Mouse (Mus musculus): ENCODE data around the gene Olfr656. TPM values are rescaled to one million over a fixed set of nuclear protein-coding genes. Genes with fewer than 3 reads are reported as not detected.

Olfr656 gene
- 0.04 TPM for polyA plus RNA-seq (2014; fragmentation: Illumina TruSeq; extraction: RNeasy Lipid Tissue Mini Kit (QIAGEN cat#74804); ENCODE audit: low read depth, low replicate concordance)

DNA sequence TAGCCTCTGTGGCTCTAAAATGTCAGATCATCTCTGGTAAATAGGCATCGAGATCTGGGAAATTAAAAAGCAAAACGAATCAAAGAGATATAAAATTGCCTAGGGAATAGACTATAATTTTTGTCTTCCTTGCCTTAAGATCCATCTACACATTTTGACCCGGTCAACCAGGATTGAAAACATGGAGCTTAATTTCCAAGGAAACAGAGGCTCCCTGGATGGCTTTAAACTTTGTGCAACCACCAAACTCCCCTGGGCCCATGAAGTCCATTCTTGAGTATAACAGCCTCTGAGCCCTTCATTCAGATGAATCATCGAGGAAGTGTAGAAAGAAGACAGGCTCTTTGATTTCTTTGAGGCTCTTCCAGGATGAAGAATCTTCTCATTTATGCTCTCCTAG lies at the start of gene Olfr656:
Olfr656 (plus strand) TSS at position 301 of the 400 bp plus-strand sequence.

GRCm38 (mm10) chr7:104577014-104577413 lies 36.7 kb upstream of the Olfr656 start, which contains the start of gene Olfr653:
Gene Olfr653, plus strand, starts transcription at chr7:104577314.

DNA sequence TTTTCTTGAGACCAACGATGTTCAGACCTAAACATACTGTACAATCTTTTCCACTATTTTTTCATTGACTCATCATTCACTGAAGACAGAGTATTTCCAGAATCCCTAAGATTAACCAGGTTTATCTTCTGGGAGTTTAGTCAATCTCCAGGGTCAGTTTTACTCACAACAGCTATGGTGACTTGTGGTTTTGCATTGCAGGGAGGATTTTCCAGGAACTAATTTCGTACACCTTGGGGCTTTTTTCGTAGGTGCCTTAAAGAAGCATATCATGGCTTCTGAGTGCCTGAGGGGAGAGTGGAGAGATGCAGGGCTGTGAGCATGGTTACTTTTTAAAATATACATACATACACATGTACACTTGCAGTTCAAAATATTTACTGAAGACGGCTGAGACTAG lies 27.0 kb upstream of the Olfr656 start, which contains the start of gene Olfr654:
Olfr654 (plus strand) TSS at position 301 of the 400 bp plus-strand sequence.

DNA sequence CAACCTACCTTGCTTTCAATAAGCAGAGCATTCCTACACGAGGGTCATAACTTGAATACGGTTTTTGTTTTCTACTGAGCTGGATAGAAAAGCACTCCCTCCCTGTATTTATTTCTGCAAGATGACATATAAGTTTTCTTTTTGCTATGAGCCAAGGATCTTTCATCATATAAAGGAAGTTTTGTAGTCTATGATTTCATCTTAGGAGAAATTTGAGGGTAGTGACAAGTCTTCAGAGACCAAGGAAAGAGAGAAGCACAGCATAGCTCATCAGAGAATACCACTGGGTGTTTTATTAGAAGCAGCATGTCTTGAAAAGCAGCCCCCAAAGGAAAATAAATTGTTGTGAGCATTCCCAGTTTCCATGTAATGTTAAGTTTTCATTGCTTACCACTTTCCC lies 12.1 kb upstream of the Olfr656 start, which contains the start of gene Olfr655:
Olfr655 (minus strand) TSS at position 101 of the 400 bp plus-strand sequence.

DNA sequence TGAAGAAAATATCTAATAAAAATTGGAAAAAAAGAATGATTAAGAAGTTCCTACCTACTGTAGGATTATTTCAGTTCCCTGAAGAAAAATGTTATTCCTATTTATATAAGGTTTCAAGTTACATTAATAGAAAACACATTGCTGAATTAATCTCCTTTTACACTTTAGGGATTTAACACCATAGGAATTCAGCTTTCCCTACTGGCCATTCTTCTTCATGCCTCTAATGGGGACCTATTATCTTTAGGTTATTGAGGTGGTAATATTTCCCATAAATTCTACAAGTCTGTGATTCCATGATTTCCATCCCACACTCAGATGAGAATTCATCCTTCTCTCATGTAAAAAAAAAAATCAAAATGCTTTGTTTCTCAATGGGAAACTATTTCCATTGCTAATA lies 10.7 kb downstream of the Olfr656 start, which contains the start of gene Olfr657:
Olfr657 (plus strand) TSS at position 301 of the 400 bp plus-strand sequence.

GRCm38 (mm10) chr7:104646841-104647482 lies 33.2 kb downstream of the Olfr656 start, which contains the start of gene Olfr658:
Gene Olfr658, minus strand, starts transcription at chr7:104647305.

GRCm38 (mm10) chr7:104666453-104666852 lies 52.7 kb downstream of the Olfr656 start, which contains the start of gene Olfr659:
Gene Olfr659, plus strand, starts transcription at chr7:104666753.

Other genes starting within 250 kb of the Olfr656 start
- gene Trim30b, start 244.1 kb upstream of the Olfr656 start, polyA plus RNA-seq (2014; fragmentation: Illumina TruSeq; extraction: RNeasy Lipid Tissue Mini Kit (QIAGEN cat#74804); ENCODE audit: low read depth, low replicate concordance): 0.29 TPM
- not detected for gene Trim30c, start 213.1 kb upstream of the Olfr656 start, polyA plus RNA-seq (2014; fragmentation: Illumina TruSeq; extraction: RNeasy Lipid Tissue Mini Kit (QIAGEN cat#74804); ENCODE audit: low read depth, low replicate concordance)
- 2.4 TPM for gene Trim30a, start 148.8 kb upstream of the Olfr656 start, polyA plus RNA-seq (2014; fragmentation: Illumina TruSeq; extraction: RNeasy Lipid Tissue Mini Kit (QIAGEN cat#74804); ENCODE audit: low read depth, low replicate concordance)
- 4.0 TPM for gene Trim30d, start 106.1 kb upstream of the Olfr656 start, polyA plus RNA-seq (2014; fragmentation: Illumina TruSeq; extraction: RNeasy Lipid Tissue Mini Kit (QIAGEN cat#74804); ENCODE audit: low read depth, low replicate concordance)
- gene Olfr651, start 63.8 kb upstream of the Olfr656 start, polyA plus RNA-seq (2014; fragmentation: Illumina TruSeq; extraction: RNeasy Lipid Tissue Mini Kit (QIAGEN cat#74804); ENCODE audit: low read depth, low replicate concordance): not detected
- 0.20 TPM for gene Olfr652, start 53.1 kb upstream of the Olfr656 start, polyA plus RNA-seq (2014; fragmentation: Illumina TruSeq; extraction: RNeasy Lipid Tissue Mini Kit (QIAGEN cat#74804); ENCODE audit: low read depth, low replicate concordance)
- gene Olfr653, start 36.6 kb upstream of the Olfr656 start, polyA plus RNA-seq (2014; fragmentation: Illumina TruSeq; extraction: RNeasy Lipid Tissue Mini Kit (QIAGEN cat#74804); ENCODE audit: low read depth, low replicate concordance): 0.15 TPM
- gene Olfr654, start 26.9 kb upstream of the Olfr656 start, polyA plus RNA-seq (2014; fragmentation: Illumina TruSeq; extraction: RNeasy Lipid Tissue Mini Kit (QIAGEN cat#74804); ENCODE audit: low read depth, low replicate concordance): 1.2 TPM
- gene Olfr655, start 12.2 kb upstream of the Olfr656 start, polyA plus RNA-seq (2014; fragmentation: Illumina TruSeq; extraction: RNeasy Lipid Tissue Mini Kit (QIAGEN cat#74804); ENCODE audit: low read depth, low replicate concordance): not detected
- gene Olfr657, start 10.8 kb downstream of the Olfr656 start, polyA plus RNA-seq (2014; fragmentation: Illumina TruSeq; extraction: RNeasy Lipid Tissue Mini Kit (QIAGEN cat#74804); ENCODE audit: low read depth, low replicate concordance): not detected
- gene Olfr658, start 33.4 kb downstream of the Olfr656 start, polyA plus RNA-seq (2014; fragmentation: Illumina TruSeq; extraction: RNeasy Lipid Tissue Mini Kit (QIAGEN cat#74804); ENCODE audit: low read depth, low replicate concordance): not detected
- not detected for gene Olfr659, start 52.8 kb downstream of the Olfr656 start, polyA plus RNA-seq (2014; fragmentation: Illumina TruSeq; extraction: RNeasy Lipid Tissue Mini Kit (QIAGEN cat#74804); ENCODE audit: low read depth, low replicate concordance)
- not detected for gene Olfr661, start 72.5 kb downstream of the Olfr656 start, polyA plus RNA-seq (2014; fragmentation: Illumina TruSeq; extraction: RNeasy Lipid Tissue Mini Kit (QIAGEN cat#74804); ENCODE audit: low read depth, low replicate concordance)
- not detected for gene Usp17le, start 163.5 kb downstream of the Olfr656 start, polyA plus RNA-seq (2014; fragmentation: Illumina TruSeq; extraction: RNeasy Lipid Tissue Mini Kit (QIAGEN cat#74804); ENCODE audit: low read depth, low replicate concordance)
- not detected for gene Usp17lb, start 228.6 kb downstream of the Olfr656 start, polyA plus RNA-seq (2014; fragmentation: Illumina TruSeq; extraction: RNeasy Lipid Tissue Mini Kit (QIAGEN cat#74804); ENCODE audit: low read depth, low replicate concordance)
- not detected for gene Usp17la, start 243.1 kb downstream of the Olfr656 start, polyA plus RNA-seq (2014; fragmentation: Illumina TruSeq; extraction: RNeasy Lipid Tissue Mini Kit (QIAGEN cat#74804); ENCODE audit: low read depth, low replicate concordance)

Measured in testis, adult 10 weeks (tissue).